Mouse (Mus musculus) mesoderm, embryonic 11.5 days (tissue): ENCODE measurements around the gene Gm7247.
"Not testable (repeated sequence)": the region's sequence is repeated elsewhere in the genome, so short reads cannot be mapped to it uniquely, and the experiment has no call there.

Experiments
- DNase-seq: peaks from one replicate; pipeline ENCODE4 v3.0.0-alpha.2; 2012; ENCODE audit warnings: low read depth, low spot score

Gm7247 gene

GRCm38 (mm10) chr14:51361456-51361855, at the start of gene Gm7247:
Gene Gm7247, plus strand, starts transcription at chr14:51361756.
- DNase-seq, result no peak

GRCm38 (mm10) chr14:51324001-51324400, 37.6 kb upstream of the Gm7247 start:
- DNase-seq, result no peak

GRCm38 (mm10) chr14:51346027-51346426, 15.5 kb upstream of the Gm7247 start:
- DNase-seq, result no peak

- DNase-seq, result no peak
These were observed 3.2 kb upstream of the Gm7247 start for GRCm38 (mm10) chr14:51358111-51358982.

GRCm38 (mm10) chr14:51382805-51383204, 21.2 kb downstream of the Gm7247 start:
- no peak for DNase-seq

GRCm38 (mm10) chr14:51384351-51384750, 22.8 kb downstream of the Gm7247 start:
- no peak for DNase-seq

GRCm38 (mm10) chr14:51385741-51386140, 24.2 kb downstream of the Gm7247 start:
- peak; percentile 62 for DNase-seq

- DNase-seq, result no peak
These were observed 26.2 kb downstream of the Gm7247 start for GRCm38 (mm10) chr14:51387768-51388167.

- no peak for DNase-seq
These were observed 26.7 kb downstream of the Gm7247 start for GRCm38 (mm10) chr14:51388222-51388621.

- DNase-seq, result no peak
These were observed 49.0 kb downstream of the Gm7247 start, which contains the start of gene Vmn2r88 for GRCm38 (mm10) chr14:51410520-51410919. Gene Vmn2r88, plus strand, starts transcription at chr14:51410820.

GRCm38 (mm10) chr14:51423885-51424284, 62.3 kb downstream of the Gm7247 start:
- DNase-seq, result no peak

- not testable (repeated sequence) for DNase-seq
These were observed 68.6 kb downstream of the Gm7247 start for GRCm38 (mm10) chr14:51430138-51430537.

- no peak for DNase-seq
These were observed 73.0 kb downstream of the Gm7247 start for GRCm38 (mm10) chr14:51434546-51434945.

- no peak for DNase-seq
These were observed 73.5 kb downstream of the Gm7247 start for GRCm38 (mm10) chr14:51435020-51435419.

GRCm38 (mm10) chr14:51438955-51439354, 77.4 kb downstream of the Gm7247 start:
- no peak for DNase-seq

GRCm38 (mm10) chr14:51451557-51451956, 90.0 kb downstream of the Gm7247 start, which contains the start of gene Vmn2r89:
Gene Vmn2r89, plus strand, starts transcription at chr14:51451857.
- DNase-seq, result not testable (repeated sequence)

GRCm38 (mm10) chr14:51480278-51480677, 118.7 kb downstream of the Gm7247 start:
- not testable (repeated sequence) for DNase-seq

- DNase-seq, result not testable (repeated sequence)
These were observed 119.9 kb downstream of the Gm7247 start for GRCm38 (mm10) chr14:51481332-51482015.

GRCm38 (mm10) chr14:51482051-51482715, 120.6 kb downstream of the Gm7247 start:
- no peak for DNase-seq

- not testable (repeated sequence) for DNase-seq
These were observed 121.4 kb downstream of the Gm7247 start for GRCm38 (mm10) chr14:51482971-51483381.

GRCm38 (mm10) chr14:51483671-51484070, 122.1 kb downstream of the Gm7247 start:
- no peak for DNase-seq

- DNase-seq, result no peak
These were observed 124.6 kb downstream of the Gm7247 start for GRCm38 (mm10) chr14:51486111-51486510.
